Mouse (Mus musculus) left cerebral cortex, postnatal 36 days (tissue): Measurements from ENCODE around the gene Olfr1462. TPM values are rescaled to one million over a fixed set of nuclear protein-coding genes. Genes with fewer than 3 reads are reported as not detected.

Experiments used
- DNase-seq, 2 experiments: peaks; one replicate each; pipeline ENCODE4 v3.0.0; 2021 to 2022; ENCODE audit warnings: low spot score in 2 of 2, mixed read lengths in 1 of 2
- intact Hi-C: fragments of 180-260 bp; cut with DNase I; formaldehyde crosslinking; loops from one replicate; pipeline ENCODE4 v1.15.1; 2025
- total RNA-seq, 2 experiments: library from RNA; stranded (reverse); gene quantifications; 2 replicates each; pipeline ENCODE4 v1.2.3; 2021

Gene Olfr1462
- not detected for total RNA-seq

DNA sequence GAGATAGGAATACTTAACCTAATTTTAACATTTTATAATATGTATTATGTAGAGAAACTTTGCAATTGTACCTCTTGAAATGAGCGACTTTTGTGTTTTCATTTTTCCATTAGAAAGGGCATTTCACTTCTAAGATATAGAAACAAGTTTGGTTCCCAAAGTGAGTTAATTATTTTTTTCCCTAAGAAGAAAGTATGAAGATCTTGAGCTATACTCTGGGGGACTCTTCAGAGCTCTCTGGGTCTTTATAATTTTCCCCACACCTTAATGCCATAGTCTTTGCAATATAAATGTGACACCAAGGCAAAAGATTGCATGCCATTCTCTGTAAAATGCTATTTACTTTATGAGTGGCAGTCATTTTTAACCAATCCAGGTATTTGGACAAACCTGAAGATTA, at the start of gene Olfr1462:
TSS of gene Olfr1462 (plus strand) at position 301 of the 400 bp plus-strand sequence.
- DNase-seq: no peak
- intact Hi-C loops: no loop called here

DNA sequence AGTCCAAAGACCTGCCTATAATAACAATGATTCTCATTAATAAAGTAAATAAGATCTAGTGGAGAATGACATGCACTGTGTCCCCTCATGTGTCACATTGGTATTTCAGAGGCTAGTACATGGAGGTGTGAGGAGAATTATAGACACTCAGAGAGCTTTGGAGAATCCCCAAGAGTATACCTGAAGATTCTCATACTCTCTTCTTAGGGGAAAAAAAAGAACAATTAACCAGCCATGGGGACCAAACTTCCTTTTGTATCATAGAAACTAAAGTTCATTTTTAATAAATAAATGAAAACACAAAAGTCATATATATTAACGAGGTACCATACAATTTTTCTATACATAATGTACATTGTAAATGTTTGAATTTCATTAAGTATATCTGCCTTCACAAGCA, 36.1 kb upstream of the Olfr1462 start, which contains the start of gene Olfr1459:
TSS of gene Olfr1459 (minus strand) at position 101 of the 400 bp plus-strand sequence.
- intact Hi-C loops: no loop called here
- no peak for DNase-seq

DNA sequence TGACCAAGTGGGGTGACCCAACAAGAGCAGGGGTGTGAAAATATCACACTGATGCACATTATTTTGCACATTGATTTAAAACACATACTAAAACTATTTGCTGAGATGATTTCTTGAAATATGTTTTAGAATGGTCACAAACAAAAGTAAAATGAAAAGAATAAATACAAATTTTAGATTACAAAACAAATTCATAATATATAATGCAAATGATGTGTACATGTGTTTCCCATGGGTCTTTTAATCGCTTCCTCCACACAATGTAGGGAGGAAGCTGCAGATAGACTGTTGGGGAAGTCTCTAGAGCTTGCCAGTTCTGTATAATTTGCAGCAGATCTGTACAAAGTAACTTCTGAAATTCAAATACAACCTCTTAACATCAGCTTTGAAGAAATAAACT, 22.8 kb upstream of the Olfr1462 start, which contains the start of gene Olfr1461:
TSS of gene Olfr1461 (plus strand) at position 301 of the 400 bp plus-strand sequence.
- intact Hi-C loops: no loop called here
- no peak for DNase-seq

DNA sequence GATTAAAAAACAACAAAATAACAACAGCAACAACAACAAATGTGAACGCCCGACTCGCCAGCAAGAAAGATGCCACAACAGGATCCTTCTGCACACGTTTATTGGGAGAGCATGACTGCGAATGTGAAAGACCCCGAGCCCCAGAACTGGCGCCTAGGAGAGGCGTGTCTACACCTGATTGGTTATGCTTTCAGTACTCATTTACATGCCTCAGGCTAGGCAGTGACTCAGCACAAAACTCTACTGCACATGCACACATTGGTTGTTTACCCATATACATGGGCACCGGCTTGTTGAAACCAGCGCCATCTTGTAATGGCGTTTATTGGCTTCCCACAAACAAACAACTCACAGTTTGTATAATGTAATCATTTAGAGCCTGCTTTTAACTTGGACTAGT, 36.1 kb downstream of the Olfr1462 start:
- intact Hi-C loops: no loop called here
- no peak for DNase-seq

DNA sequence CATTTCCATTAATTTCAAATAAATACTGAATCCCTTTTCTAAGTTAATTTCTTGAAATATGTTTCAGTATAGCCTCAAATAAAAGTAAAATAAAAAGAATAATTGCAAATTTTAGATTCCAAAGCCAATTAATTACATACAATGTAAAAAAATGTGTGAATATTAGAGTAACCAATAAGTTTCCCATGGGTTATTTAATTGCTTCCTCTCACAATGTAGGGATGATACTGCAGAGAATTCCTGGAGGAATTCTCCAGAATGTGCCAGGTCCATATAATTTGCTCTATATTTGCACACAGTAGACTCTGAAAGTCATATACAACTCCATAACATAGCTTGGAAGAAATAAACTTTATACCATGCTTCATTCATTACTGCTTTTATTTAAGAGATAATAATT, 45.5 kb downstream of the Olfr1462 start, which contains the start of gene Olfr1463:
TSS of gene Olfr1463 (plus strand) at position 301 of the 400 bp plus-strand sequence.
- DNase-seq: no peak
- intact Hi-C loops: no loop called here

Other genes with a start within 250 kb of the Olfr1462 start
- gene Olfr1450, start 235.5 kb upstream of the Olfr1462 start, total RNA-seq: not detected
- not detected for gene Olfr1451, start 190.7 kb upstream of the Olfr1462 start, total RNA-seq
- not detected for gene Olfr1453, start 157.4 kb upstream of the Olfr1462 start, total RNA-seq
- gene Olfr1454, start 125.1 kb upstream of the Olfr1462 start, total RNA-seq: not detected
- not detected for gene Olfr1457, start 87.8 kb upstream of the Olfr1462 start, total RNA-seq
- not detected for gene Olfr1458, start 79.0 kb upstream of the Olfr1462 start, total RNA-seq
- gene Olfr1459, start 36.2 kb upstream of the Olfr1462 start, total RNA-seq: under 1 TPM; 0.07 to 0.27 TPM
- gene Olfr1461, start 22.7 kb upstream of the Olfr1462 start, total RNA-seq: not detected
- gene Olfr1463, start 45.6 kb downstream of the Olfr1462 start, total RNA-seq: not detected
- gene Olfr1465, start 129.8 kb downstream of the Olfr1462 start, total RNA-seq: not detected
- gene Olfr1466, start 153.1 kb downstream of the Olfr1462 start, total RNA-seq: not detected
- gene Olfr1467, start 176.5 kb downstream of the Olfr1462 start, total RNA-seq: not detected
- not detected for gene Olfr1469, start 222.1 kb downstream of the Olfr1462 start, total RNA-seq